Mouse (Mus musculus): Measurements from ENCODE around the gene Barhl2. TPM values are rescaled to one million over a fixed set of nuclear protein-coding genes. Genes with fewer than 3 reads are reported as not detected.

The Barhl2 gene
- polyA plus RNA-seq, 1 experiment = not detected

DNA sequence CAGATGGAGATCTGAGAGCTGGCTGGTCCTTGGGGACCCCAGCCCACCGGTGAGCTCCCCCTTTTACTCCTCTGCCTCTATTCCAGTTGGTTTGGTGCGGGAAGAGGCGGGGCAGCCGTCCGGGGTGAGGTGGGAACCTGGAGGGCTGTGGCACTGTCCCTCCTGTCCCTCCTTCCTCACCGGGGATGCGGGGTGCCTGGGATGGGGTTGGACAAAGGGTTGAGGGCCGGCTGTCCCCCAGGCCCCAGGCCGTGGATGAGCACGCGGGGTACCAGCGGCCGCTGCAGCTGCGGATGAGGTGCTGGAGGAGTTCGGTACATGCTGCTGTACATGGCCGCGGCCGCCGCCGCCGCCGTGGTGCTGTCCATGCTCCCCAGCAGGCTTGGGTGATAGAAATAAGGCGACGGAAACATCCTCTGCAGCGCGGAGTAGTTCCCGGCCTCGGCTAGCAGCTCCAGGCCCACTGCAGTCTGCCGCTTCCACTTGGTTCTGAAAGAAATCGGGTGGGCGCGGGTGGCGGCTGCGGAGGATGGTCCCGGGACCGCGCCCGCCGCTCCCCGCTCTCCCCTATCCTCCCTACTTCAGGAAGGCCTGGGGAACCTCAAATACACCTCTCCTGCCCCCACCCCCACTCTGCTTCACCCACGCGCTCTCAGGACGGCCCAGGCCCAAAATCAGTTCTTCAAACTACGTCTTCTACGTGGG lies 4.6 kb downstream of the Barhl2 start:
- H3K36me3 ChIP-seq (ENCODE audit: control insufficient read depth, insufficient read depth) = no peaks in the 10 kb centered on the region
- no peak overlapping the region for H3K4me2 ChIP-seq (ENCODE audit: low read depth)
- no peaks in the 10 kb centered on the region for H3K79me2 ChIP-seq (ENCODE audit: control insufficient read depth, insufficient read depth)
- peaks cover 52% of the 10 kb centered on the region for H3K27me3 ChIP-seq (ENCODE audit: control insufficient read depth, insufficient read depth, insufficient read length)
- H3ac ChIP-seq (ENCODE audit: control insufficient read depth, insufficient read length) = no peak overlapping the region
- TF ChIP-seq MYOD1 (IDR thresholded peaks at IDR 0.05; ENCODE audit: control insufficient read depth in 1 of 3, insufficient read length in 2 of 3, low read depth in 2 of 3) = no peak
- no peak for TF ChIP-seq TCF12 (IDR thresholded peaks at IDR 0.05; ENCODE audit: insufficient read depth, poor library complexity, severe bottlenecking)
- TF ChIP-seq MAX (IDR thresholded peaks at IDR 0.05; ENCODE audit: low read depth) = no peak
- no peak for TF ChIP-seq REST (IDR thresholded peaks at IDR 0.05; ENCODE audit: insufficient read depth, insufficient read length)
- TF ChIP-seq MYOG (IDR thresholded peaks at IDR 0.05; ENCODE audit: control insufficient read depth in 1 of 3, insufficient read depth in 1 of 3, insufficient read length in 2 of 3, low read depth in 2 of 3) = no peak
- TF ChIP-seq CEBPB (IDR thresholded peaks at IDR 0.05; ENCODE audit: insufficient read depth, poor library complexity, severe bottlenecking) = no peak
- TF ChIP-seq SRF (IDR thresholded peaks at IDR 0.05; ENCODE audit: control insufficient read depth, insufficient read length, low read depth) = no peak
- TF ChIP-seq POLR2AphosphoS2 (IDR thresholded peaks at IDR 0.05; ENCODE audit: insufficient read length, low read depth) = no peak
- TF ChIP-seq POLR2A (IDR thresholded peaks at IDR 0.05; ENCODE audit: insufficient read length, low read depth) = no peak
- H3K4me3 ChIP-seq = no peak overlapping the region

DNA sequence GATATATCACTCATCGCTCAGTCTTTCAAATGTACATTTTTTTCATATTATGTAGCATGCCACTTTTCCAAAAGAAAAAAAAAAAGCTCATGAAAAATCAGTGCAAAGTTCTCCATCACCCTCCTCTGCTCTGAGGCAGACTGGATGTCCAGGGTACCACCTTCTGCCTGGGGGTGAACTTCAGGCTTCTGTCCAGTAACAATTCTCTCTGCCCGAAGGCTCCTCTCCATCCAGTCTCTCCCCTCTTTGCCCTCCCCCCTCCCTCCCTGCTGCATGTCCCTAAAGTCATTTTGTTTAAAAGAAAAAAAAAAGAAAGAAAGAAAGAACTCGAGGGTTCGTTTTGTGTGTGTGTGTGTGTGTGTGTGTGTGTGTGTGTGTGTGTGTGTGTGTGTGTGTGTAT lies 5.3 kb downstream of the Barhl2 start:
- Histone ChIP-seq H3ac (ENCODE audit: control insufficient read depth, insufficient read length) (no peak overlapping the region), H3K27me3 (ENCODE audit: control insufficient read depth, insufficient read depth, insufficient read length) (peaks cover 53% of the 10 kb centered on the region), H3K4me2 (ENCODE audit: low read depth) (no peak overlapping the region), H3K36me3 (ENCODE audit: control insufficient read depth, insufficient read depth) (no peaks in the 10 kb centered on the region), H3K4me3 (no peak overlapping the region), H3K79me2 (ENCODE audit: control insufficient read depth, insufficient read depth) (no peaks in the 10 kb centered on the region)
- TF ChIP-seq MYOG (IDR thresholded peaks at IDR 0.05; ENCODE audit: control insufficient read depth in 1 of 3, insufficient read depth in 1 of 3, insufficient read length in 2 of 3, low read depth in 2 of 3) = no peak
- no peak for TF ChIP-seq CEBPB (IDR thresholded peaks at IDR 0.05; ENCODE audit: insufficient read depth, poor library complexity, severe bottlenecking)
- TF ChIP-seq MYOD1 (IDR thresholded peaks at IDR 0.05; ENCODE audit: control insufficient read depth in 1 of 3, insufficient read length in 2 of 3, low read depth in 2 of 3) = no peak
- no peak for TF ChIP-seq POLR2A (IDR thresholded peaks at IDR 0.05; ENCODE audit: insufficient read length, low read depth)
- TF ChIP-seq MAX (IDR thresholded peaks at IDR 0.05; ENCODE audit: low read depth) = no peak
- no peak for TF ChIP-seq USF1 (IDR thresholded peaks at IDR 0.05; ENCODE audit: low read depth)
- TF ChIP-seq POLR2AphosphoS2 (IDR thresholded peaks at IDR 0.05; ENCODE audit: insufficient read length, low read depth) = no peak
- TF ChIP-seq E2F4 (IDR thresholded peaks at IDR 0.05; ENCODE audit: insufficient read depth) = no peak
- no peak for TF ChIP-seq REST (IDR thresholded peaks at IDR 0.05; ENCODE audit: insufficient read depth, insufficient read length)
- TF ChIP-seq TCF3 (IDR thresholded peaks at IDR 0.05; ENCODE audit: insufficient read length, low read depth) = no peak
- TF ChIP-seq SRF (IDR thresholded peaks at IDR 0.05; ENCODE audit: control insufficient read depth, insufficient read length, low read depth) = no peak
- TF ChIP-seq TCF12 (IDR thresholded peaks at IDR 0.05; ENCODE audit: insufficient read depth, poor library complexity, severe bottlenecking) = no peak

DNA sequence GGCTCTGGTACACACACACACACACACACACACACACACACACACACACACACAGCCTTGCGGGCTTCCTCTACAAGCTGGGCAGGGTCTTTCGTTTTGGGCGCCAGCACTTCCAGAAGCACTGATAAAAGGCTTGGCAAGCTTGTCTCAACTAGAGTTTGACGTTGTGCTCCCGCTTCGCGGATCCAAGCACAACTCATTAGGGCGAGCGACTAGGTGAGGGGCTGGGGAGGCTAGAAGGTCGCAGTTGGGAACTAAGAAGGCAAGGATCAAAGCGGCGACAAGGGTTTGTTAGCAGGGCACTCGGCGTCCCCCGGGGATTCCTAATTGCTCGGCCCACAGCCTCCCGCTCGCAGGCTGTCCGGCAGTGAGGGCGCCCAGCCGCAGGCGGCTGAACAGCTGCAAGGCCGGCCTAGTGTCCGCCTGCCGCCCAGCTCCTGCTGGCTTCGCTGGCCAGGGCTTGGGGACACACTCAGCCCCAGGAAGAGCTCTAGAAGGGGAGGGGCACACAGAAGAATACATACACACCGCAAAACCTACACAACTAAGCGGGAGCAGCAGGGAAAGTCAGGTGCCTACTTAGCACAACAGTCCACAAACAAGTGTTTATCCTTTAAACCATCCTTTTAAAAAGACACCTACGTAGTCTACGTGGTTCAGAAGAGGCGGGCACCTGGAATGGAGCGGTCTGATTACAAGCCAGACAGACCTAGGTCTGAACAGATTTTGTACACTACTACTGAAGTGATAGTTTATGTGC lies 6.1 kb downstream of the Barhl2 start:
- Histone ChIP-seq H3K36me3 (ENCODE audit: control insufficient read depth, insufficient read depth) (no peaks in the 10 kb centered on the region), H3K4me3 (no peak overlapping the region), H3K4me2 (ENCODE audit: low read depth) (no peak overlapping the region), H3K79me2 (ENCODE audit: control insufficient read depth, insufficient read depth) (no peaks in the 10 kb centered on the region), H3K27me3 (ENCODE audit: control insufficient read depth, insufficient read depth, insufficient read length) (peaks cover 48% of the 10 kb centered on the region), H3ac (ENCODE audit: control insufficient read depth, insufficient read length) (no peak overlapping the region)
- TF ChIP-seq SRF (IDR thresholded peaks at IDR 0.05; ENCODE audit: control insufficient read depth, insufficient read length, low read depth) (no peak), POLR2A (IDR thresholded peaks at IDR 0.05; ENCODE audit: insufficient read length, low read depth) (no peak), MYOG (IDR thresholded peaks at IDR 0.05; ENCODE audit: control insufficient read depth in 1 of 3, insufficient read depth in 1 of 3, insufficient read length in 2 of 3, low read depth in 2 of 3) (peak in 2 of 3 experiments; percentile 38 to 51), TCF3 (IDR thresholded peaks at IDR 0.05; ENCODE audit: insufficient read length, low read depth) (no peak), REST (IDR thresholded peaks at IDR 0.05; ENCODE audit: insufficient read depth, insufficient read length) (no peak), POLR2AphosphoS2 (IDR thresholded peaks at IDR 0.05; ENCODE audit: insufficient read length, low read depth) (no peak), MAX (IDR thresholded peaks at IDR 0.05; ENCODE audit: low read depth) (no peak), CEBPB (IDR thresholded peaks at IDR 0.05; ENCODE audit: insufficient read depth, poor library complexity, severe bottlenecking) (no peak), E2F4 (IDR thresholded peaks at IDR 0.05; ENCODE audit: insufficient read depth) (no peak), USF1 (IDR thresholded peaks at IDR 0.05; ENCODE audit: low read depth) (no peak), TCF12 (IDR thresholded peaks at IDR 0.05; ENCODE audit: insufficient read depth, poor library complexity, severe bottlenecking) (no peak), MYOD1 (IDR thresholded peaks at IDR 0.05; ENCODE audit: control insufficient read depth in 1 of 3, insufficient read length in 2 of 3, low read depth in 2 of 3) (peak in 1 of 3 experiments; percentile 46)

DNA sequence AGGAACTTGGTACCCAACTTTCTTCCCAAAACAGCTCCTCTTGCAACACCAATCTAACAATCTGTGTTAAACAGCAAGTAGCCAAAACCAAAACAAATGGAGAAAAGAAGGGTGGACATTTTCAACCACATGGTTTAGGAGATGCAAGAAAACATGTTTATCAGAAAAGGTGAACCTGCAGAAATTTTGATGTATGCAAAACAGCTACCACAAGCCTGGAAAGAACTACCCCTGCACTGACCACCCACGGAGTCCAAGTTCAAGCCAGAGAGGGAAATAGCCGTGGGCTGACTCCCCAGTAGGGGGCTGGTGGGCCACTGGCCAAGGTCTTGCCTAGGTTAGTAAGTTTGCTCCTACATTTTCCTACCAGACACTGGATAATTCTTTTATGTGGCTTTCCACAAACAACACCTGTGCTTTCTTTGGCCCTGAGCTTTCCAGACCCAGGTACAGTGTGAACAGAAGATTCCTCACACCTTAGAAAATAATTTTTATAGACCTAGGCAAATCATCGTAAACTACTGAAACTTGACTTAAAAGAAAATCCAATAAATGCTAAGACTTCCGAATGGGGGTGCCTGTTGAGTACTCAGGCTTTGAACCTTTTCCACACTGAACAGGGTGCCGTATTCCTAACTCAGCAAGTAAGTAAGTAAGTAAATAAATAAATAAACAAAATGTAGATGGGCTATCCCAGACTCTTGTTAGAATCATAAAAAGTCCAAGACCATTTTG lies 7.4 kb downstream of the Barhl2 start:
- no peak for TF ChIP-seq CEBPB (IDR thresholded peaks at IDR 0.05; ENCODE audit: insufficient read depth, poor library complexity, severe bottlenecking)
- no peak for TF ChIP-seq SRF (IDR thresholded peaks at IDR 0.05; ENCODE audit: control insufficient read depth, insufficient read length, low read depth)
- no peak for TF ChIP-seq TCF3 (IDR thresholded peaks at IDR 0.05; ENCODE audit: insufficient read length, low read depth)
- no peak for TF ChIP-seq POLR2AphosphoS2 (IDR thresholded peaks at IDR 0.05; ENCODE audit: insufficient read length, low read depth)
- TF ChIP-seq E2F4 (IDR thresholded peaks at IDR 0.05; ENCODE audit: insufficient read depth) = no peak
- TF ChIP-seq MAX (IDR thresholded peaks at IDR 0.05; ENCODE audit: low read depth) = no peak
- no peak for TF ChIP-seq USF1 (IDR thresholded peaks at IDR 0.05; ENCODE audit: low read depth)
- no peak for TF ChIP-seq REST (IDR thresholded peaks at IDR 0.05; ENCODE audit: insufficient read depth, insufficient read length)
- TF ChIP-seq MYOG (IDR thresholded peaks at IDR 0.05; ENCODE audit: control insufficient read depth in 1 of 3, insufficient read depth in 1 of 3, insufficient read length in 2 of 3, low read depth in 2 of 3) = no peak
- TF ChIP-seq MYOD1 (IDR thresholded peaks at IDR 0.05; ENCODE audit: control insufficient read depth in 1 of 3, insufficient read length in 2 of 3, low read depth in 2 of 3) = no peak
- TF ChIP-seq POLR2A (IDR thresholded peaks at IDR 0.05; ENCODE audit: insufficient read length, low read depth) = no peak
- no peak for TF ChIP-seq TCF12 (IDR thresholded peaks at IDR 0.05; ENCODE audit: insufficient read depth, poor library complexity, severe bottlenecking)
- Histone ChIP-seq H3K27me3 (ENCODE audit: control insufficient read depth, insufficient read depth, insufficient read length) (peaks cover 48% of the 10 kb centered on the region), H3K36me3 (ENCODE audit: control insufficient read depth, insufficient read depth) (no peaks in the 10 kb centered on the region), H3K4me3 (no peak overlapping the region), H3K79me2 (ENCODE audit: control insufficient read depth, insufficient read depth) (no peaks in the 10 kb centered on the region), H3K4me2 (ENCODE audit: low read depth) (no peak overlapping the region), H3ac (ENCODE audit: control insufficient read depth, insufficient read length) (no peak overlapping the region)

Measured in myocyte (in vitro differentiated cells).